Mouse (Mus musculus): ENCODE data around the gene F12. TPM values are rescaled to one million over a fixed set of nuclear protein-coding genes. Genes with fewer than 3 reads are reported as not detected.

Gene F12
- total RNA-seq, 1 experiment from 2014 or later: not detected

DNA sequence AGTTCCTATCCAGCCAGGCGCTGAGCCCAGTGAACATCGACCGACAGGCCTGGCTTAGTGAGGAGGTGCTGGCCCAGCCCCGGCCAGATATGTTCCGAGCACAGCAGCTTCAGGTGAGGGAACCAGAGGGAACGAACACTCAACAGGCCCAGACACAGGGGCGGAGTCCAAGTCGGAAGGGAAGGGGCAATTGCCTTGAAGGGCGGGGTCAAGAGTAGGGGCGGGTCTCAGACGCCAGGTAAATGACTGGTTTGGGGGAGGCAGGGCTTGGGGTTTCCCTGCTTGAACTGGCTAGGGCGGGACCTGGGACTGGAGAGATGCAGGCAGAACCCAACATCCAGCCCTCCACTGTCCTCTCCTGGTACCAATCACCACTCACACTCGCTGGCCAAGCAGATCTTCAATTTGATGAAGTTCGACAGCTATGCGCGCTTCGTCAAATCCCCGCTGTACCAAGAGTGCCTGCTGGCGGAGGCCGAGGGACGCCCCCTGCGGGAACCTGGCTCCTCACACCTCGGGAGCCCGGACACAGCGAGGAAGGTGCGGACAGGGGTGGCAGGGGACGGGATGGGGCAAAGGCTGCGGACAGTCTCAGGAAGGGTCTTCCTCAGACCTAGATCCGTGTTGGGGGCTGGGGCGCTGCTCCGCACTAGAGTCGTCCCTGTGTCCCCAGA lies 47.5 kb downstream of the F12 start:
- ATAC-seq (replicated peaks; ENCODE audit: low read depth, poor library complexity, severe bottlenecking): no peak

DNA sequence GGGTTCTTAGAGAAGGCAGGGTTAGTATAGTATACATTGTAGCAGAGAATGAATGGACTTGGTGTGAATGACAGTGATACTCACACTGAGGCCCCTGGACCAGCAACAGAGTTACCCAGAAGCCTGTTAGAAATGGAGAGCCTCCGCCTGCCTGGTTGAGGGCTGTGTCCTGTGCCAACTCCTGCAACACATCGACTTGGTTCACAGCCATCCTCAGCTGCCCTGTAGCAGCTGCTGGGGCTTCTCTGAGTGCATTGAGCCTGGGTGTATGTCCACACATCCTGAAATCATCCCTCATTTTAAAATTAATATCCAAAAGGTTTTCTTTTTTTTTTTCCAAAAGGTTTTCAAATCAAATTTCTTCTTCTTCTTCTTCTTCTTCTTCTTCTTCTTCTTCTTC lies 50.7 kb downstream of the F12 start:
- no peak for ATAC-seq (replicated peaks; ENCODE audit: low read depth, poor library complexity, severe bottlenecking)

GRCm38 (mm10) chr13:55374206-55374924 lies 52.2 kb downstream of the F12 start:
- ATAC-seq (replicated peaks; ENCODE audit: low read depth, poor library complexity, severe bottlenecking): no peak

DNA sequence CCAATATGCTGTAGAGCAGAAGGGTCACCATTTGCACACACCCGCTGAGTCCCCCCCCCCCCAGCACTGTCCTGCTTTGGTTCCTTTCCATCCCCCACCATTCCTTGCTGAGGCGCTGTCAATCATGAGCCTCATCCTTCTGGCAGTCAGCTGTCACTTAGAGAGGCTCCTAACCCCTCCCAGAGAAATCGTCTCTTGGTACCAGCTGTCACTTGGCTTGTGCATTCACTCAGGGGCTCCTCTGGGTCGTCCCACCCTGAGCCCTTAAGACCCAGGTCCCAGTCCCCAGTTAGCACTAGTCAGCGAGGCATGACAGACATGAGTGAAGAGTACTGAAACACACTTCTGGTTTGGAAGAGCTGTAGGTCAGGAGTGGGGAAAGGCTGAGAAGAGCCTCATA lies 54.9 kb downstream of the F12 start:
- ATAC-seq (replicated peaks; ENCODE audit: low read depth, poor library complexity, severe bottlenecking): no peak

DNA sequence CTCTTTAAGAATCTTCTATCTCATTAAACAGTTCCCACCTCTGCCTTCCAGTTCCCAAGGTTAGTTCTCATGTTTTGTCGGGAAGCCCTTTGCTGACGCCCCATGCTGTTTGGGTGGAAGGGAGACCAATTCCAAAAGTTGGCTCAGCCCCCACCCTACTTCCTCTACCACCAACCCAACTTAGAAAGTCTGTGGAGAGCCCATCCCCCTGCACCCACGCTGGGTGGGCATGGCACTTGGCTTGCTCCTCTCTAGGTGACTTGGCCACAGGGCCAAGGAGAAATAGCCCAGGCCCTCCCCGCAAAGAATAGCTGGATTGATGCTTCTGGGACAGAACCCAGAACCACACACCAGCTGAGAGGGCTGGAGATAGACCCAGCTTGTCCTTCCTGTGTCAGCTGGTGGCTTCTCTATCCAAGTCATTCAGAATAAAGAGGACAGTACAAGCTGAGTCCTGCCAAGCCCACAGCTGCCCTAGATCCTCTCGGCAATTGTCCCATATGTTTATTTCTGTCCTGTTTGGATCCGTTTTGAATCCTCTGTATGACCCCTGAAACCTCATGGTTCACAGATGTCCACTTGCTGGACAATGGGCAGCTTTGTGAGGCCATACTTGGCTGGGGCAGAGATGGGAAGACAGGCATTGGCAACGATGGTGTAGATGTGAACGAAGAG lies 55.4 kb downstream of the F12 start:
- ATAC-seq (replicated peaks; ENCODE audit: low read depth, poor library complexity, severe bottlenecking): no peak

- 0 out of 2 replicates have a peak, but pooled peaks have one; percentile 0 for ATAC-seq (replicated peaks; ENCODE audit: low read depth, poor library complexity, severe bottlenecking)
These were observed 56.4 kb downstream of the F12 start for GRCm38 (mm10) chr13:55370234-55370633.

- ATAC-seq (replicated peaks; ENCODE audit: low read depth, poor library complexity, severe bottlenecking): peak; percentile 91
These were observed 57.0 kb downstream of the F12 start, which contains the start of gene Rgs14 for GRCm38 (mm10) chr13:55369531-55370114. Gene Rgs14 (plus strand): TSS chr13:55369732.

- ATAC-seq (replicated peaks; ENCODE audit: low read depth, poor library complexity, severe bottlenecking): no peak
These were observed 58.2 kb downstream of the F12 start for GRCm38 (mm10) chr13:55368401-55368800.

Other genes with a start within 250 kb of the F12 start
- gene Nsd1, start 217.0 kb downstream of the F12 start, total RNA-seq (2017): 110 and 124 TPM in 2 replicates
- 83.2 and 93.3 TPM in 2 replicates for gene Prelid1, start 106.3 kb downstream of the F12 start, total RNA-seq (2017)
- gene Rab24, start 104.8 kb downstream of the F12 start, total RNA-seq (2017): 22.3 and 31.5 TPM in 2 replicates
- 6.2 and 9.0 TPM in 2 replicates for gene Mxd3, start 97.0 kb downstream of the F12 start, total RNA-seq (2017)
- gene Lman2, start 64.0 kb downstream of the F12 start, total RNA-seq (2017): 83.6 and 85.1 TPM in 2 replicates
- gene Rgs14, start 57.1 kb downstream of the F12 start, total RNA-seq (2017): 4.2 and 8.7 TPM in 2 replicates
- not detected in 2 replicates for gene Slc34a1, start 28.6 kb downstream of the F12 start, total RNA-seq (2017)
- gene Pfn3, start 11.6 kb downstream of the F12 start, total RNA-seq (2017): not detected in 2 replicates
- gene Grk6, start 18.3 kb upstream of the F12 start, total RNA-seq (2017): 68.9 and 84.5 TPM in 2 replicates
- gene Prr7, start 37.5 kb upstream of the F12 start, total RNA-seq (2017): 0.27 TPM in 1 of 2 replicates, not detected in the other
- 1.1 and 5.3 TPM in 2 replicates for gene Dbn1, start 61.3 kb upstream of the F12 start, total RNA-seq (2017)
- 4.6 and 12.2 TPM in 2 replicates for gene Pdlim7, start 86.9 kb upstream of the F12 start, total RNA-seq (2017)
- 8.3 and 9.6 TPM in 2 replicates for gene Dok3, start 102.5 kb upstream of the F12 start, total RNA-seq (2017)
- gene Ddx41, start 109.9 kb upstream of the F12 start, total RNA-seq (2017): 59.8 and 62.8 TPM in 2 replicates
- gene Fam193b, start 144.3 kb upstream of the F12 start, total RNA-seq (2017): 18.4 and 28.0 TPM in 2 replicates
- 149 and 150 TPM in 2 replicates for gene Tmed9, start 146.9 kb upstream of the F12 start, total RNA-seq (2017)
- gene B4galt7, start 173.1 kb upstream of the F12 start, total RNA-seq (2017): 13.3 and 14.2 TPM in 2 replicates
- gene Caml, start 196.2 kb upstream of the F12 start, total RNA-seq (2017): 62.9 and 63.5 TPM in 2 replicates
- 120 and 155 TPM in 2 replicates for gene Ddx46, start 208.2 kb upstream of the F12 start, total RNA-seq (2017)

All from common myeloid progenitor, adult 5-6 weeks (primary cell).